Mouse (Mus musculus): Measurements from ENCODE around the gene Ppp1r26. TPM values are rescaled to one million over a fixed set of nuclear protein-coding genes. Genes with fewer than 3 reads are reported as not detected.
A peak's percentile ranks its signal among the peaks of the same experiment; 100 is the strongest.
"Not testable (repeated sequence)": the region's sequence is repeated elsewhere in the genome, so short reads cannot be mapped to it uniquely, and the experiment has no call there.

The Ppp1r26 gene
- total RNA-seq, 2 experiments from 2014 or later: 1.5 to 2.7 TPM

- intact Hi-C loops (cut with DNase I; ENCODE audit: low total_unique reads): no loop called here
These were observed 13.1 kb upstream of the Ppp1r26 start for GRCm38 (mm10) chr2:28433512-28433911.

GRCm38 (mm10) chr2:28435401-28435800, 11.2 kb upstream of the Ppp1r26 start:
- DNase-seq: no peak
- intact Hi-C loops (cut with DNase I; ENCODE audit: low total_unique reads): no loop called here

More at GRCm38 (mm10) chr2:28433512-28433911, 13.1 kb upstream of the Ppp1r26 start:
- DNase-seq: no peak

GRCm38 (mm10) chr2:28440842-28441241, 5.8 kb upstream of the Ppp1r26 start:
- intact Hi-C loops (cut with DNase I; ENCODE audit: low total_unique reads): no loop called here
- no peak for DNase-seq

- no peak for DNase-seq
- intact Hi-C loops (cut with DNase I; ENCODE audit: low total_unique reads): no loop called here
These were observed 1.5 kb upstream of the Ppp1r26 start for GRCm38 (mm10) chr2:28445082-28445481.

- intact Hi-C loops (cut with DNase I; ENCODE audit: low total_unique reads): no loop called here
- DNase-seq: no peak
These were observed 452 bp upstream of the Ppp1r26 start for GRCm38 (mm10) chr2:28446181-28446514.

GRCm38 (mm10) chr2:28447315-28447670, 693 bp downstream of the Ppp1r26 start:
- DNase-seq: no peak
- intact Hi-C loops (cut with DNase I; ENCODE audit: low total_unique reads): no loop called here

- DNase-seq: no peak
- intact Hi-C loops (cut with DNase I; ENCODE audit: low total_unique reads): no loop called here
These were observed 5.1 kb downstream of the Ppp1r26 start for GRCm38 (mm10) chr2:28451663-28452062.

- DNase-seq: no peak
- intact Hi-C loops (cut with DNase I; ENCODE audit: low total_unique reads): no loop called here
These were observed 6.9 kb downstream of the Ppp1r26 start for GRCm38 (mm10) chr2:28453539-28453938.

- DNase-seq: no peak
- intact Hi-C loops (cut with DNase I; ENCODE audit: low total_unique reads): no loop called here
These were observed 10.0 kb downstream of the Ppp1r26 start for GRCm38 (mm10) chr2:28456616-28457015.

GRCm38 (mm10) chr2:28463919-28464318, 17.3 kb downstream of the Ppp1r26 start:
- DNase-seq: no peak

GRCm38 (mm10) chr2:28464919-28465318, 18.3 kb downstream of the Ppp1r26 start:
- DNase-seq: no peak
- intact Hi-C loops (cut with DNase I; ENCODE audit: low total_unique reads): no loop called here

More at GRCm38 (mm10) chr2:28463919-28464318, 17.3 kb downstream of the Ppp1r26 start:
- intact Hi-C loops (cut with DNase I; ENCODE audit: low total_unique reads): no loop called here

- intact Hi-C loops (cut with DNase I; ENCODE audit: low total_unique reads): no loop called here
- DNase-seq: peak; percentile 45
These were observed 19.4 kb downstream of the Ppp1r26 start, which contains the start of gene 1700007K13Rik for GRCm38 (mm10) chr2:28465836-28466518. Gene 1700007K13Rik, minus strand, starts transcription at chr2:28466332.

- peak; percentile 88 for DNase-seq
- intact Hi-C loops (cut with DNase I; ENCODE audit: low total_unique reads): no loop called here
These were observed 21.4 kb downstream of the Ppp1r26 start, which contains the start of gene Mrps2 for GRCm38 (mm10) chr2:28467860-28468485. Gene Mrps2, plus strand, starts transcription at chr2:28468066.

- DNase-seq: no peak
- intact Hi-C loops (cut with DNase I; ENCODE audit: low total_unique reads): no loop called here
These were observed 22.1 kb downstream of the Ppp1r26 start for GRCm38 (mm10) chr2:28468486-28469225.

GRCm38 (mm10) chr2:28469461-28469860, 22.9 kb downstream of the Ppp1r26 start:
- intact Hi-C loops (cut with DNase I; ENCODE audit: low total_unique reads): no loop called here
- DNase-seq: no peak

- DNase-seq: no peak
- intact Hi-C loops (cut with DNase I; ENCODE audit: low total_unique reads): no loop called here
These were observed 24.0 kb downstream of the Ppp1r26 start for GRCm38 (mm10) chr2:28470591-28470990.

- intact Hi-C loops (cut with DNase I; ENCODE audit: low total_unique reads); DNase-seq: not testable (repeated sequence)
These were observed 25.4 kb downstream of the Ppp1r26 start for GRCm38 (mm10) chr2:28472011-28472410.

- intact Hi-C loops (cut with DNase I; ENCODE audit: low total_unique reads); DNase-seq: not testable (repeated sequence)
These were observed 31.4 kb downstream of the Ppp1r26 start for GRCm38 (mm10) chr2:28477993-28478392.

GRCm38 (mm10) chr2:28479208-28480204, 32.9 kb downstream of the Ppp1r26 start:
- DNase-seq: no peak
- intact Hi-C loops (cut with DNase I; ENCODE audit: low total_unique reads): no loop called here

Data from gastrocnemius, postnatal 14 days (tissue).